Mouse (Mus musculus) E14TG2a.4 (cell line): ENCODE measurements around the gene Lmod2.

ENCODE experiments used
- CTCF ChIP-seq: conservative IDR thresholded peaks from 2 replicates; pipeline ENCODE4 v1.5.1; 2014; ENCODE audit warnings: low read length
- NANOG ChIP-seq: IDR thresholded peaks from 2 replicates; pipeline ENCODE4 v1.6.1; 2014; ENCODE audit warnings: borderline replicate concordance, low read length, mixed read lengths
- POU5F1 ChIP-seq: IDR thresholded peaks from 2 replicates; pipeline ENCODE4 v1.6.1; 2014; ENCODE audit warnings: low read length, borderline replicate concordance

DNA sequence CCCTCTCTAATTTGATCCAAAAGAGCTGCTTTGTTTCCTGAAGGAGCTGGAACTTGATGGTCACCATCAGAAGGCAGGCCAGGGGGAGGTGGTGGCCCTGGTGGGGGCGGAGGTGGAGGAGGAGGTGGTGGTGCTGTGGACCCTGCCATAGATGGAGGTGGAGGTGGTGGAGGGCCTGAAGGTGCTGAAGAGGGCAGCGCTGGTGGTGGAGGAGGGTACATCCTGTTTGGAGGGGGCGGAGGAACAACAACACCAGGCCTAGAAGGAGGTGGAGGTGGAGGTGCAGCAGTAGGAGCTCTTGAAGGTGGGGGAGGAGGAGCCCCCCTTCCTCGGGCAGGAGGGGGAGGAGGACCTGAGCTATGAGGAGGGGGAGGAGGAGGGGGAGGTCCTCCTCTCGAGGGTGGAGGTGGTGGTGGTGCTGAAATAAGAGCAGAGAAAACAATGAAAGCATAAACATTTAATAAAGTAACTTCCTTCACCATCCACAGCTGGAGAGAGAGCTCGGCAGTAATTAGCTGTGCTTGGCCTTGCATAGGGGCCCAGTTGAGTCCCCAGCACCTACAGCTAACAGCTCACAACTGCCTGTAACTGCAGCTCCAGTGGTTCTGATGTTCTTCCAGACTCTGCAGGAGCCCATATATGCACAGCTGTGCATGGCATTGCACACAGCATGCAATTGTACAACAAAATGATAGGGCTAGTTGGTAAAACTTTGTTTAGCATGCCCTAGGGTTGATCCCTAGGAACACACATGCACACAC, 21.9 kb downstream of the Lmod2 start:
- TF ChIP-seq CTCF (no peak), POU5F1 (no peak), NANOG (no peak)
